Mouse (Mus musculus) left cerebral cortex, postnatal 4 days (tissue): Measurements from ENCODE around the gene Smo. TPM values are rescaled to one million over a fixed set of nuclear protein-coding genes. Genes with fewer than 3 reads are reported as not detected.
A peak's percentile ranks its signal among the peaks of the same experiment; 100 is the strongest.
"Not testable (repeated sequence)": the region's sequence is repeated elsewhere in the genome, so short reads cannot be mapped to it uniquely, and the experiment has no call there.

Experiments used
- DNase-seq: peaks from one replicate; pipeline ENCODE4 v3.0.0-alpha.2; 2022
- intact Hi-C: fragments of 180-260 bp; cut with DNase I; formaldehyde crosslinking; loops from one replicate; pipeline ENCODE4 v1.15.1; 2025
- total RNA-seq, 2 experiments: library from RNA; stranded (reverse); gene quantifications; 2 replicates each; pipeline ENCODE4 v1.2.3; 2021

Gene Smo
- total RNA-seq, 2 experiments from 2014 or later, result 14.6 to 16.2 TPM

GRCm38 (mm10) chr6:29726576-29727200 is 8.6 kb upstream of the Smo start:
- intact Hi-C loops, result no loop called here
- DNase-seq, result no peak

- intact Hi-C loops, result no loop called here
- DNase-seq, result no peak
Observed at GRCm38 (mm10) chr6:29728035-29728434, 7.3 kb upstream of the Smo start.

- intact Hi-C loops, result no loop called here
- no peak for DNase-seq
Observed at GRCm38 (mm10) chr6:29729491-29729890, 5.8 kb upstream of the Smo start.

- DNase-seq, result peak; percentile 54
- intact Hi-C loops, result no loop called here
Observed at GRCm38 (mm10) chr6:29735689-29736451, 567 bp downstream of the Smo start.

GRCm38 (mm10) chr6:29736610-29737458 is 1.5 kb downstream of the Smo start:
- DNase-seq, result no peak
- intact Hi-C loops, result no loop called here

GRCm38 (mm10) chr6:29751466-29752152 is 16.3 kb downstream of the Smo start:
- intact Hi-C loops, result no loop called here
- DNase-seq, result no peak

- intact Hi-C loops, result no loop called here
- peak; percentile 51 for DNase-seq
Observed at GRCm38 (mm10) chr6:29753336-29753735, 18.0 kb downstream of the Smo start.

GRCm38 (mm10) chr6:29756001-29756400 is 20.7 kb downstream of the Smo start:
- intact Hi-C loops, result no loop called here
- DNase-seq, result no peak

- intact Hi-C loops, result no loop called here
Observed at GRCm38 (mm10) chr6:29756476-29756875, 21.2 kb downstream of the Smo start.

GRCm38 (mm10) chr6:29758417-29758816 is 23.1 kb downstream of the Smo start:
- DNase-seq, result peak; percentile 81
- intact Hi-C loops, result no loop called here

More at GRCm38 (mm10) chr6:29756476-29756875, 21.2 kb downstream of the Smo start:
- DNase-seq, result no peak

GRCm38 (mm10) chr6:29759012-29759679 is 23.8 kb downstream of the Smo start:
- intact Hi-C loops, result no loop called here
- no peak for DNase-seq

- DNase-seq, result not testable (repeated sequence)
- intact Hi-C loops, result loop anchor here (10.0 kb wide), 1 partner anchor 54 kb away; no protein-coding TSS in a partner anchor
Observed at GRCm38 (mm10) chr6:29760397-29760796, 25.1 kb downstream of the Smo start.

- intact Hi-C loops, result loop anchor here (10.0 kb wide), 1 partner anchor 54 kb away; no protein-coding TSS in a partner anchor
- no peak for DNase-seq
Observed at GRCm38 (mm10) chr6:29761282-29761681, 26.0 kb downstream of the Smo start.

GRCm38 (mm10) chr6:29762524-29762923 is 27.2 kb downstream of the Smo start:
- intact Hi-C loops, result loop anchor here (10.0 kb wide), 1 partner anchor 52 kb away; no protein-coding TSS in a partner anchor
- no peak for DNase-seq

- DNase-seq, result no peak
- intact Hi-C loops, result loop anchor here (10.0 kb wide), 1 partner anchor 48 kb away; no protein-coding TSS in a partner anchor
Observed at GRCm38 (mm10) chr6:29766874-29767273, 31.6 kb downstream of the Smo start.

- intact Hi-C loops, result loop anchor here (10.0 kb wide), 1 partner anchor 47 kb away; no protein-coding TSS in a partner anchor
- peak; percentile 98 for DNase-seq
Observed at GRCm38 (mm10) chr6:29767813-29768660, 32.7 kb downstream of the Smo start, which contains the start of gene Ahcyl2. Gene Ahcyl2 (plus strand): TSS chr6:29768011.

GRCm38 (mm10) chr6:29768791-29769441 is 33.6 kb downstream of the Smo start:
- intact Hi-C loops, result loop anchor here (10.0 kb wide), 1 partner anchor 46 kb away; no protein-coding TSS in a partner anchor
- DNase-seq, result peak; percentile 54

- intact Hi-C loops, result no loop called here
- DNase-seq, result no peak
Observed at GRCm38 (mm10) chr6:29770672-29771321, 35.5 kb downstream of the Smo start.
